Comparison of ENCODE assay signal across 23 mouse cellular contexts in the genomic region with DNA sequence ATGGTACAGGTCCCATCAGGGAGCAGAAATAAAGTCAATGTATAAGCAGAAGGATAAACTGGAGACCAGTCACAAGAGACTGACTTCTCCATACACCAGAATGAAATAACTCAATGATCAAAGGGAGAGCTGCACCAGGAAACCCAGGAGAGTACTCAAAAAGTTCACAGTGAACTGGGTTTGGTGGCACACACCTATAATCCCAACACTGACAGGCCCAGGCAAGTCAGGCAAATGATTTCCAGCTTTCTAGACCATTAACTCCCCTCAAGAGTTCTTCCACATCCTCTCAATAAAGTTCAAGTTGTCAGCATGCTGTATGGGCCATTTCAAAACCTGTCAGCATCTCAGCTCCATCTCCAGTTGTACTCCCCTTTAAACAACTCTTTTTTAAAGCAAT.
"Had no signal": no experiment of that assay in that cellular context is flagged by ENCODE, and none has a peak within 500 bp of the region (broad histone marks: within the 10 kb centered on the region; RNA-seq: fewer than 3 reads in every experiment).

No protein-coding gene starts in this region.

- H3K4me3 ChIP-seq: heart, adult 2 months; heart, embryonic 13.5 days; heart, embryonic 15.5 days; hindbrain, embryonic 13.5 days; hindbrain, embryonic 15.5 days; limb, embryonic 13.5 days; limb, embryonic 15.5 days; liver, embryonic 12.5 days had no signal

- H3K9ac ChIP-seq: heart, embryonic 13.5 days; heart, embryonic 15.5 days; hindbrain, embryonic 13.5 days; hindbrain, embryonic 15.5 days; limb, embryonic 13.5 days; limb, embryonic 15.5 days; liver, embryonic 12.5 days; liver, embryonic 14.5 days had no signal

- H3K9me3 ChIP-seq: heart, embryonic 13.5 days; heart, embryonic 15.5 days; hindbrain, embryonic 13.5 days; hindbrain, embryonic 15.5 days; limb, embryonic 13.5 days; limb, embryonic 15.5 days; liver, embryonic 12.5 days had no signal

- H3K4me2 ChIP-seq: heart, embryonic 11.5 days; heart, embryonic 13.5 days; heart, embryonic 15.5 days; hindbrain, embryonic 13.5 days; hindbrain, embryonic 15.5 days; limb, embryonic 13.5 days; limb, embryonic 15.5 days; liver, embryonic 12.5 days had no signal

- H3K27ac ChIP-seq: heart, adult 2 months; heart, embryonic 13.5 days; heart, embryonic 15.5 days; hindbrain, embryonic 13.5 days; hindbrain, embryonic 15.5 days; hindbrain, postnatal 0 days; limb, embryonic 13.5 days; limb, embryonic 15.5 days; liver, embryonic 12.5 days; liver, embryonic 14.5 days had no signal

- ATAC-seq: hindbrain, postnatal 0 days; intestine, embryonic 16.5 days; liver, embryonic 12.5 days had no signal

- DNase-seq: gastrocnemius, postnatal 14 days; gastrocnemius, postnatal 36 days; heart, adult 11 months; heart, adult 2 months; heart, postnatal 14 days; heart, postnatal 36 days; kidney, adult 11 months; kidney, adult 8-10 months; kidney, postnatal 36 days; layer of hippocampus, adult 9-11 months; layer of hippocampus, postnatal 36 days; left cerebral cortex, postnatal 4 days had no signal

- H3K27me3 ChIP-seq: heart, embryonic 13.5 days; heart, embryonic 15.5 days; hindbrain, embryonic 13.5 days; hindbrain, embryonic 15.5 days; limb, embryonic 13.5 days; limb, embryonic 15.5 days; liver, embryonic 12.5 days had no signal

- H3K4me1 ChIP-seq: heart, embryonic 13.5 days; heart, embryonic 15.5 days; hindbrain, embryonic 13.5 days; hindbrain, embryonic 15.5 days; limb, embryonic 13.5 days; limb, embryonic 15.5 days; liver, embryonic 12.5 days had no signal
